Mouse (Mus musculus): Measurements from ENCODE around the gene Olfr920. TPM values are rescaled to one million over a fixed set of nuclear protein-coding genes. Genes with fewer than 3 reads are reported as not detected.

Olfr920 gene
- polyA plus RNA-seq (2017; shearing (Covaris generic)) = 0.17 TPM

DNA sequence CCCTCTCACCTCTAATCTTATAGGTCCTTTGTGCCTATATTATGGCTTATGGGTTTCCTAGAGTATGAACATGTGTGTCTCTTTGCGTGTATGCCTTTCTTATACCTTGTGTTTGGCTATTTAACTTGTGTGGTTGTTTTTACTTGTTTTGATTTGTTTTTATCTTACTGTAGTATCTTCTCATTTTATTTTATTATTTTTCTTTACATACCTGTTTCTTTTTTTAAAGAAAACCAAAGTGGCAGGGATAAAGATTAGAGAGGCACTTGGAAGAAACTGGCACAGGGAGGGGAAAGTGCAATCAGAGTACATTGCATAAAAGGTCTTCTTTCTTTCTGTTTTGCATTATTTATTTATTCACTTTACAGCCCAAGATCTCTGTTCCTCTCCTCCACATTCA, at the start of gene Olfr920:
TSS of gene Olfr920 (plus strand) at position 301 of the 400 bp plus-strand sequence.

DNA sequence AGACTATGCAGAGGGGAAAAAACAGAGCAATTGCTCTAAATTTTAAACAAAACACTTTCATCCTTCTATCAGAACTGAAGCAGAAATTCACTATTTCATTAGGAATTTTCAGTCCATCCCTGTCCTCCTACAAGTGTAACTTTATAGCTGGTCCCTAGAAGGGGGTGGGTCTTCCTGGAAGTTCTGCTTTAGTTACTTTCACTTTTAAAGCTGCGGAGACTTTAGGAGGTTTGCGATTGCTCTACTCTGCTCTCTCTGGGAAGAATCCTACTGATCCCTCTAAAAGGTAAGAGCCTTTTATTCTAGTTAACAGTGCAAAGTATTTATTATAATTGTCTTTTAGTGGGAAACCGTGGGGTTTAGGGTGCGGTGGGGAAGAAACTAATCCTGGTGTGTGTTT, 34.0 kb upstream of the Olfr920 start, which contains the start of gene Vwa5a:
TSS of gene Vwa5a (plus strand) at position 167 of the 400 bp plus-strand sequence.

DNA sequence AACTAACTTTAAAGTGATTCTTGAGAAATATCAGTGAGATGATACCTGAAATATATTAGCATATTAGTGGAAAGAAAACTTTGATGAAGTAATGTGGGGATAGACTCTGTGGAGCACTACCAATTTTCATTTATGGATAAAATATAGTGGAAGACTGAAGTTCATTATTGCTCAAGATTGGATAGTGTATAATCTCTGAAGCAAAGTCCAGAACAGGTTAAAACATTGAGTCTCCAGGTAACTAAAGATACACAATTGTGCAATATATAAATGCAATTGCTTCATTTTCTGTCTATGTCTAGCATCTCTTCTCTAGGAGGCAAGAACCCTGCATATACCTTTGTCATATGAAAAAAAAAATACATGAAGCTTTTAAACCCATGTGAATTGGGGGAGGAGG, 20.7 kb downstream of the Olfr920 start, which contains the start of gene Olfr921:
TSS of gene Olfr921 (plus strand) at position 301 of the 400 bp plus-strand sequence.

Other genes with a start within 250 kb of the Olfr920 start
- not detected for gene Olfr911-ps1, start 230.7 kb upstream of the Olfr920 start, polyA plus RNA-seq (2017; shearing (Covaris generic))
- not detected for gene Olfr910, start 214.4 kb upstream of the Olfr920 start, polyA plus RNA-seq (2017; shearing (Covaris generic))
- 0.12 TPM for gene Olfr912, start 172.1 kb upstream of the Olfr920 start, polyA plus RNA-seq (2017; shearing (Covaris generic))
- gene Olfr913, start 159.5 kb upstream of the Olfr920 start, polyA plus RNA-seq (2017; shearing (Covaris generic)) = not detected
- not detected for gene Olfr914, start 147.2 kb upstream of the Olfr920 start, polyA plus RNA-seq (2017; shearing (Covaris generic))
- not detected for gene Olfr916, start 92.4 kb upstream of the Olfr920 start, polyA plus RNA-seq (2017; shearing (Covaris generic))
- not detected for gene Olfr917, start 86.5 kb upstream of the Olfr920 start, polyA plus RNA-seq (2017; shearing (Covaris generic))
- gene Olfr918, start 77.7 kb upstream of the Olfr920 start, polyA plus RNA-seq (2017; shearing (Covaris generic)) = not detected
- gene Olfr919, start 48.6 kb upstream of the Olfr920 start, polyA plus RNA-seq (2017; shearing (Covaris generic)) = not detected
- 7.8 TPM for gene Vwa5a, start 34.0 kb upstream of the Olfr920 start, polyA plus RNA-seq (2017; shearing (Covaris generic))
- gene Olfr921, start 20.8 kb downstream of the Olfr920 start, polyA plus RNA-seq (2017; shearing (Covaris generic)) = not detected
- gene Olfr922, start 62.3 kb downstream of the Olfr920 start, polyA plus RNA-seq (2017; shearing (Covaris generic)) = not detected
- gene Olfr923, start 74.2 kb downstream of the Olfr920 start, polyA plus RNA-seq (2017; shearing (Covaris generic)) = not detected
- gene Olfr924, start 92.2 kb downstream of the Olfr920 start, polyA plus RNA-seq (2017; shearing (Covaris generic)) = not detected
- not detected for gene Olfr26, start 102.8 kb downstream of the Olfr920 start, polyA plus RNA-seq (2017; shearing (Covaris generic))
- gene Olfr926, start 124.8 kb downstream of the Olfr920 start, polyA plus RNA-seq (2017; shearing (Covaris generic)) = not detected
- not detected for gene Olfr930, start 177.5 kb downstream of the Olfr920 start, polyA plus RNA-seq (2017; shearing (Covaris generic))
- not detected for gene Olfr933, start 220.0 kb downstream of the Olfr920 start, polyA plus RNA-seq (2017; shearing (Covaris generic))
- gene Olfr934, start 236.0 kb downstream of the Olfr920 start, polyA plus RNA-seq (2017; shearing (Covaris generic)) = not detected
- not detected for gene Olfr935, start 247.4 kb downstream of the Olfr920 start, polyA plus RNA-seq (2017; shearing (Covaris generic))